Comparison of ENCODE assay signal across 11 mouse cellular contexts in the genomic region with DNA sequence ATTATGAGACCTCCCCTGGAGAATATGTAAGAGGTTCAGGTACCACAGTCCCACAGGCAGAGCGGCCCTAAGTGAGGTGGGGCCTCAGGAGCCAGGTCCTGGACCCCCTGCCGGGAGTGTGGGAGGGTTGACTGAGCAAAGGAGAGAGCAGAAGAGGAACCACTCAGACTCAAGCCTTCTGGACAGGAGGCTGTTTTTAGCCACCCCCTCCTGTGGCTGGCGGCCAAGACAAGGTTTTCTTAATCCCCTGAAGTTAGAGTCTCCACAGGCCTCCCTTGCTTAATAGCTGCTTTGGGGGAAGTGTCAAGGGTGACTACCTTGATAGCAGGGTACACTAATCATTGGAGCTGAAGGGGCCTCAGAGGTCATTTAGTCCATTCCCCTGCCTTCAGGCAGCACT. TPM values are rescaled to one million over a fixed set of nuclear protein-coding genes. Genes with fewer than 3 reads are reported as not detected.
DNase-seq lines count a peak whose midpoint lies in the region; ATAC-seq and TF ChIP-seq lines count a peak whose summit lies in the region.
"Had no signal": no experiment of that assay in that cellular context is flagged by ENCODE, and none has a peak within 500 bp of the region (broad histone marks: within the 10 kb centered on the region; RNA-seq: fewer than 3 reads in every experiment).

No protein-coding gene starts in this region.

- H3K4me1 ChIP-seq in hindbrain, embryonic 10.5 days (replicated peaks), result peaks cover 42% of the 10 kb centered on the region
- H3K4me1 ChIP-seq in hindbrain, embryonic 12.5 days, result peaks cover 21% of the 10 kb centered on the region
- H3K4me1 ChIP-seq in stomach, embryonic 16.5 days (ENCODE audit: control insufficient read depth, insufficient read depth, low read length), result peaks cover 30% of the 10 kb centered on the region
- H3K4me1 ChIP-seq in thymus, adult 2 months (replicated peaks; ENCODE audit: control insufficient read depth, insufficient read depth, low read length), result peaks cover 25% of the 10 kb centered on the region

- no peak overlapping the region for H3K4me2 ChIP-seq in hindbrain, embryonic 12.5 days (replicated peaks)
- H3K4me2 ChIP-seq in stomach, embryonic 16.5 days (ENCODE audit: low read depth, low read length), result no peak overlapping the region
- H3K4me2 ChIP-seq: hindbrain, embryonic 15.5 days; liver, embryonic 12.5 days; midbrain, embryonic 12.5 days had no signal

- H3K27me3 ChIP-seq in hindbrain, embryonic 10.5 days (ENCODE audit: insufficient read depth, poor library complexity, severe bottlenecking), result peaks cover 14% of the 10 kb centered on the region; the same call in 1 of the 2 replicates
- H3K27me3 ChIP-seq in hindbrain, embryonic 12.5 days, result no peaks in the 10 kb centered on the region
- H3K27me3 ChIP-seq in stomach, embryonic 16.5 days (ENCODE audit: control insufficient read depth, insufficient read depth, low read length), result no peaks in the 10 kb centered on the region
- H3K27me3 ChIP-seq in thymus, adult 2 months (ENCODE audit: control insufficient read depth, insufficient read depth, low read length), result no peaks in the 10 kb centered on the region
- H3K27me3 ChIP-seq: hindbrain, embryonic 15.5 days; liver, embryonic 12.5 days had no signal

- H3K36me3 ChIP-seq in hindbrain, embryonic 10.5 days, result no peaks in the 10 kb centered on the region
- H3K36me3 ChIP-seq in hindbrain, embryonic 12.5 days, result no peaks in the 10 kb centered on the region
- no peaks in the 10 kb centered on the region for H3K36me3 ChIP-seq in stomach, embryonic 16.5 days (ENCODE audit: control insufficient read depth, insufficient read depth, low read length)
- H3K36me3 ChIP-seq in thymus, adult 2 months (ENCODE audit: control insufficient read depth, insufficient read depth, low read length), result no peaks in the 10 kb centered on the region
- H3K36me3 ChIP-seq: hindbrain, embryonic 15.5 days; liver, embryonic 12.5 days; midbrain, embryonic 12.5 days had no signal

- DNase-seq in adrenal gland, postnatal 10 days, result peak; percentile 71
- no peak for DNase-seq in adrenal gland, postnatal 25 days
- DNase-seq in hindbrain, embryonic 10.5 days (ENCODE audit: low spot score), result no peak
- peak; percentile 54 for DNase-seq in right cerebral cortex, postnatal 14 days
- DNase-seq in right cerebral cortex, postnatal 25 days, result no peak
- DNase-seq in thymus, adult 2 months, result no peak

- TF ChIP-seq CTCF in thymus, adult 2 months (IDR thresholded peaks at IDR 0.05; ENCODE audit: borderline replicate concordance, control insufficient read depth, extremely low read depth, insufficient read depth, low read length, poor library complexity), result no peak

- H3K4me3 ChIP-seq in hindbrain, embryonic 10.5 days, result no peak overlapping the region
- H3K4me3 ChIP-seq in hindbrain, embryonic 12.5 days, result no peak overlapping the region
- H3K4me3 ChIP-seq in stomach, embryonic 16.5 days (replicated peaks; ENCODE audit: low read length), result no peak overlapping the region
- no peak overlapping the region for H3K4me3 ChIP-seq in thymus, adult 2 months (ENCODE audit: control insufficient read depth, insufficient read depth, low read length)
- H3K4me3 ChIP-seq: hindbrain, embryonic 15.5 days; liver, embryonic 12.5 days; midbrain, embryonic 12.5 days had no signal

- H3K9me3 ChIP-seq in hindbrain, embryonic 10.5 days, result no peaks in the 10 kb centered on the region
- no peaks in the 10 kb centered on the region for H3K9me3 ChIP-seq in hindbrain, embryonic 12.5 days (replicated peaks)
- H3K9me3 ChIP-seq in stomach, embryonic 16.5 days (replicated peaks; ENCODE audit: control insufficient read depth, low read length), result no peaks in the 10 kb centered on the region
- H3K9me3 ChIP-seq: hindbrain, embryonic 15.5 days; liver, embryonic 12.5 days; midbrain, embryonic 12.5 days had no signal

- ATAC-seq in hindbrain, embryonic 12.5 days (ENCODE audit: low FRiP score), result no peak
- ATAC-seq in stomach, embryonic 16.5 days (ENCODE audit: insufficient read depth, low FRiP score), result no peak; the same call in 1 of the 2 replicates
- ATAC-seq: liver, embryonic 12.5 days had no signal

- no peak overlapping the region for H3K9ac ChIP-seq in hindbrain, embryonic 12.5 days
- peak overlapping the region; percentile 36; the same call in 1 of the 2 replicates for H3K9ac ChIP-seq in stomach, embryonic 16.5 days (ENCODE audit: low read length)
- H3K9ac ChIP-seq: hindbrain, embryonic 15.5 days; liver, embryonic 12.5 days; midbrain, embryonic 12.5 days had no signal

- 23% methylated on average over 3 of the region's 3 CpGs for WGBS in hindbrain, embryonic 10.5 days
- 45% methylated on average over 3 of the region's 3 CpGs for WGBS in hindbrain, embryonic 12.5 days
- WGBS in stomach, embryonic 16.5 days, result 32% methylated on average over 3 of the region's 3 CpGs
- 58% methylated on average over 3 of the region's 3 CpGs for WGBS in thymus, adult 2 months

- H3K27ac ChIP-seq in hindbrain, embryonic 10.5 days, result peak overlapping the region; percentile 12; the same call in 1 of the 2 replicates
- no peak overlapping the region for H3K27ac ChIP-seq in hindbrain, embryonic 12.5 days
- H3K27ac ChIP-seq in stomach, embryonic 16.5 days (ENCODE audit: low read length), result 0 out of 2 replicates have a peak overlapping the region, but pooled peaks have one; percentile 9
- H3K27ac ChIP-seq in thymus, adult 2 months (ENCODE audit: control insufficient read depth, insufficient read depth, low read length), result no peak overlapping the region
- H3K27ac ChIP-seq: hindbrain, embryonic 15.5 days; liver, embryonic 12.5 days; midbrain, embryonic 12.5 days had no signal

- no peak for TF ChIP-seq POLR2A in thymus, adult 2 months (IDR thresholded peaks at IDR 0.05; ENCODE audit: control insufficient read depth, extremely low read depth, insufficient read depth, low read length, poor library complexity)

RNA-seq across cellular contexts. Expression of gene Ddit4, which starts 27.3 kb away (rescaled TPM):
- total RNA-seq in adrenal gland, postnatal 10 days (2021), result 100 to 1,000 TPM in 1 of 2 experiments, 10 to 100 TPM in 1; 46.2 to 129 TPM
- 35.7 and 57.7 TPM in 2 replicates for total RNA-seq in adrenal gland, postnatal 25 days (2021)
- polyA plus RNA-seq in hindbrain, embryonic 10.5 days (2016; fragmentation: Nextera tagmentation; extraction: Ambion mirVana), result 37.5 and 37.6 TPM in 2 replicates
- polyA plus RNA-seq in hindbrain, embryonic 12.5 days (2016; fragmentation: Nextera tagmentation; extraction: Ambion mirVana), result 78.1 and 78.6 TPM in 2 replicates
- 30.4 and 34.8 TPM in 2 replicates for polyA plus RNA-seq in stomach, embryonic 16.5 days (2015; fragmentation: Nextera tagmentation; extraction: Ambion mirVana)
- 157 and 190 TPM in 2 replicates for polyA plus RNA-seq in thymus, adult 2 months (2012; rRNA removed)

RNA-seq across cellular contexts. Expression of gene Dnajb12, which starts 44.9 kb away (rescaled TPM):
- 10 to 100 TPM; 45.4 to 52.7 TPM for total RNA-seq in adrenal gland, postnatal 10 days (2021)
- 65.1 and 69.2 TPM in 2 replicates for total RNA-seq in adrenal gland, postnatal 25 days (2021)
- 27.2 and 31.5 TPM in 2 replicates for polyA plus RNA-seq in hindbrain, embryonic 10.5 days (2016; fragmentation: Nextera tagmentation; extraction: Ambion mirVana)
- 23.8 and 24.7 TPM in 2 replicates for polyA plus RNA-seq in hindbrain, embryonic 12.5 days (2016; fragmentation: Nextera tagmentation; extraction: Ambion mirVana)
- polyA plus RNA-seq in stomach, embryonic 16.5 days (2015; fragmentation: Nextera tagmentation; extraction: Ambion mirVana), result 20.4 and 26.1 TPM in 2 replicates
- polyA plus RNA-seq in thymus, adult 2 months (2012; rRNA removed), result 44.6 and 50.4 TPM in 2 replicates

Comparison
In these comparisons a context has a peak if more than half of its experiments do, and no peak if none do; other contexts are left out.
1. DNase-seq: peak in adrenal gland, postnatal 10 days (single experiment) and right cerebral cortex, postnatal 14 days (single experiment); none in adrenal gland, postnatal 25 days (single experiment), hindbrain, embryonic 10.5 days (single experiment), right cerebral cortex, postnatal 25 days (single experiment) and thymus, adult 2 months (single experiment).
2. H3K27ac ChIP-seq: peak in hindbrain, embryonic 10.5 days (single experiment) and stomach, embryonic 16.5 days (single experiment); none in hindbrain, embryonic 12.5 days (single experiment) and thymus, adult 2 months (single experiment).